8 mouse cellular contexts compared by ENCODE assay signal in the genomic region with DNA sequence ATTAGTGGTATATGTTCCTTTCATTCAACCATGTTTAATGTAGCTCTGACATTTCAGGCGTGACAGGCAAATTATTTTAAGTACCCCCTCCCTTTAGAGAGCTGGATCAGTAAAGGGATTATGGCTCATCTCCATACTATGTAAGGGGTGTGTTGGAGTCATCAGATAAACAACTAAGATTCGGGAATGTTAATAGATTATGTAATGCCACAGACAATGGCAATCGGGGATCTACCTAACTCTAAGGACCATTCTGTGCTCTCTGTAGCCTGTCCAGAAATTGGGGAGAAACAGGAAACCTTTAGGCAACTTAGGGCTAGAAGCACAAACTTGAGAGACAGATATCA. TPM values are rescaled to one million over a fixed set of nuclear protein-coding genes. Genes with fewer than 3 reads are reported as not detected.
DNase-seq lines count a peak whose midpoint lies in the region; ATAC-seq and TF ChIP-seq lines count a peak whose summit lies in the region.

No protein-coding gene starts in this region.

- peak overlapping the region; percentile 92 for H3K9ac ChIP-seq in lung, embryonic 14.5 days
- H3K9ac ChIP-seq in forebrain, embryonic 12.5 days: peak overlapping the region; percentile 94
- peak overlapping the region; percentile 92 for H3K9ac ChIP-seq in limb, embryonic 13.5 days
- H3K9ac ChIP-seq in neural tube, embryonic 15.5 days (replicated peaks): peak overlapping the region; percentile 89

- no peak overlapping the region for H3K27ac ChIP-seq in lung, embryonic 14.5 days (ENCODE audit: low read depth)
- H3K27ac ChIP-seq in forebrain, embryonic 12.5 days: no peak overlapping the region; the same call in 1 of the 2 replicates
- no peak overlapping the region for H3K27ac ChIP-seq in limb, embryonic 13.5 days
- H3K27ac ChIP-seq in neural tube, embryonic 15.5 days (replicated peaks): peak overlapping the region; percentile 88

- peak overlapping the region; percentile 59 for H3K4me2 ChIP-seq in lung, embryonic 14.5 days
- peak overlapping the region; percentile 55 for H3K4me2 ChIP-seq in forebrain, embryonic 12.5 days
- H3K4me2 ChIP-seq in limb, embryonic 13.5 days (replicated peaks): peak overlapping the region; percentile 61
- peak overlapping the region; percentile 59 for H3K4me2 ChIP-seq in neural tube, embryonic 15.5 days

- H3K4me3 ChIP-seq in lung, embryonic 14.5 days (ENCODE audit: low read depth, low read length): peak overlapping the region; percentile 80
- peak overlapping the region; percentile 91 for H3K4me3 ChIP-seq in forebrain, embryonic 12.5 days (replicated peaks)
- H3K4me3 ChIP-seq in limb, embryonic 13.5 days: peak overlapping the region; percentile 94
- H3K4me3 ChIP-seq in neural tube, embryonic 15.5 days (replicated peaks): peak overlapping the region; percentile 71

- no peak for DNase-seq in lung, embryonic 14.5 days
- no peak for DNase-seq in lung, postnatal 25 days (ENCODE audit: low spot score)
- no peak for DNase-seq in testis, postnatal 14 days (ENCODE audit: low spot score)
- no peak for DNase-seq in spleen, adult 12 weeks (ENCODE audit: low spot score)

- 81% methylated on average over 3 of the region's 3 CpGs for WGBS in lung, embryonic 14.5 days
- 82% methylated on average over 3 of the region's 3 CpGs for WGBS in forebrain, embryonic 12.5 days
- 90% methylated on average over 3 of the region's 3 CpGs for WGBS in limb, embryonic 13.5 days
- WGBS in neural tube, embryonic 15.5 days: 88% methylated on average over 3 of the region's 3 CpGs

- H3K27me3 ChIP-seq in lung, embryonic 14.5 days (ENCODE audit: insufficient read depth, low read length): no peaks in the 10 kb centered on the region
- no peaks in the 10 kb centered on the region; the same call in 1 of the 2 replicates for H3K27me3 ChIP-seq in forebrain, embryonic 12.5 days
- H3K27me3 ChIP-seq in limb, embryonic 13.5 days: no peaks in the 10 kb centered on the region
- H3K27me3 ChIP-seq in neural tube, embryonic 15.5 days (replicated peaks): no peaks in the 10 kb centered on the region

- H3K4me1 ChIP-seq in lung, embryonic 14.5 days (ENCODE audit: insufficient read depth): 0 out of 2 replicates have a peak, but pooled peaks cover 5% of the 10 kb centered on the region
- peaks cover 3% of the 10 kb centered on the region; the same call in 1 of the 2 replicates for H3K4me1 ChIP-seq in forebrain, embryonic 12.5 days
- H3K4me1 ChIP-seq in limb, embryonic 13.5 days: peaks cover 9% of the 10 kb centered on the region
- H3K4me1 ChIP-seq in neural tube, embryonic 15.5 days: peaks cover 21% of the 10 kb centered on the region

- H3K36me3 ChIP-seq in lung, embryonic 14.5 days (ENCODE audit: insufficient read depth): peaks cover 3% of the 10 kb centered on the region; the same call in 1 of the 2 replicates
- H3K36me3 ChIP-seq in forebrain, embryonic 12.5 days (replicated peaks): peaks cover 5% of the 10 kb centered on the region
- H3K36me3 ChIP-seq in limb, embryonic 13.5 days: peaks cover 5% of the 10 kb centered on the region; the same call in 1 of the 2 replicates
- peaks cover 7% of the 10 kb centered on the region; the same call in 1 of the 2 replicates for H3K36me3 ChIP-seq in neural tube, embryonic 15.5 days

- no peaks in the 10 kb centered on the region for H3K9me3 ChIP-seq in lung, embryonic 14.5 days (ENCODE audit: low read depth, low read length)
- H3K9me3 ChIP-seq in forebrain, embryonic 12.5 days: no peaks in the 10 kb centered on the region
- H3K9me3 ChIP-seq in limb, embryonic 13.5 days: no peaks in the 10 kb centered on the region
- no peaks in the 10 kb centered on the region for H3K9me3 ChIP-seq in neural tube, embryonic 15.5 days (replicated peaks)

- no peak for ATAC-seq in lung, embryonic 14.5 days (ENCODE audit: insufficient read depth)
- ATAC-seq in forebrain, embryonic 12.5 days (ENCODE audit: low FRiP score): peak; percentile 47
- 0 out of 2 replicates have a peak, but pooled peaks have one; percentile 18 for ATAC-seq in limb, embryonic 13.5 days (ENCODE audit: low FRiP score, low read depth)
- ATAC-seq in neural tube, embryonic 15.5 days (ENCODE audit: low FRiP score): peak; percentile 26
- no peak for ATAC-seq in monocyte, adult 5-6 weeks (replicated peaks; ENCODE audit: insufficient number of reproducible peaks, low FRiP score, low TSS enrichment, poor library complexity, severe bottlenecking)

- TF ChIP-seq CTCF in lung, embryonic 14.5 days (IDR thresholded peaks at IDR 0.05; ENCODE audit: low read depth): no peak

RNA-seq across cellular contexts. Expression of gene Ddx1, which starts 0.5 kb away (rescaled TPM):
- polyA plus RNA-seq in lung, embryonic 14.5 days (2014; fragmentation: Nextera tagmentation; extraction: Ambion mirVana): 163 and 174 TPM in 2 replicates
- 165 and 166 TPM in 2 replicates for polyA plus RNA-seq in forebrain, embryonic 12.5 days (2016; fragmentation: Nextera tagmentation; extraction: Ambion mirVana)
- 145 and 153 TPM in 2 replicates for polyA plus RNA-seq in limb, embryonic 13.5 days (2015; fragmentation: Nextera tagmentation; extraction: Ambion mirVana)
- 130 and 139 TPM in 2 replicates for polyA plus RNA-seq in neural tube, embryonic 15.5 days (2015; fragmentation: Nextera tagmentation; extraction: Ambion mirVana)
- total RNA-seq in monocyte, adult 5-6 weeks (2017): 92.7 to 148 TPM (median 106 TPM) in 3 replicates

RNA-seq across cellular contexts. Expression of gene Nbas, which starts 19.4 kb away (rescaled TPM):
- 16.6 and 19.1 TPM in 2 replicates for polyA plus RNA-seq in lung, embryonic 14.5 days (2014; fragmentation: Nextera tagmentation; extraction: Ambion mirVana)
- 14.4 and 17.0 TPM in 2 replicates for polyA plus RNA-seq in forebrain, embryonic 12.5 days (2016; fragmentation: Nextera tagmentation; extraction: Ambion mirVana)
- 15.9 and 16.7 TPM in 2 replicates for polyA plus RNA-seq in limb, embryonic 13.5 days (2015; fragmentation: Nextera tagmentation; extraction: Ambion mirVana)
- 15.1 and 15.4 TPM in 2 replicates for polyA plus RNA-seq in neural tube, embryonic 15.5 days (2015; fragmentation: Nextera tagmentation; extraction: Ambion mirVana)
- total RNA-seq in monocyte, adult 5-6 weeks (2017): 15.8 to 25.9 TPM (median 16.4 TPM) in 3 replicates

Comparison
In these comparisons a context has a peak if more than half of its experiments do, and no peak if none do; other contexts are left out.
1. ATAC-seq: peak in forebrain, embryonic 12.5 days (single experiment), limb, embryonic 13.5 days (single experiment) and neural tube, embryonic 15.5 days (single experiment); none in lung, embryonic 14.5 days (single experiment) and monocyte, adult 5-6 weeks (single experiment).
2. Peak in every context shown above with its lines, with median percentiles within 50 percentile points of each other: H3K4me2 ChIP-seq, H3K4me3 ChIP-seq and H3K9ac ChIP-seq.